Comparison of ENCODE assay signal across 1 mouse cellular context in genomic region chr11:58958536-58958935, GRCm38 (mm10).
TF ChIP-seq lines count a peak whose summit lies in the region.

No protein-coding gene starts in this region.

TF ChIP-seq in CH12.LX, 34 proteins besides CTCF, POLR2A, EP300 and RAD21:
- TF ChIP-seq ELF1 (IDR thresholded peaks at IDR 0.05; ENCODE audit: low read depth, low read length): no peak
- TF ChIP-seq MAZ (IDR thresholded peaks at IDR 0.05; ENCODE audit: low read depth, low read length): no peak
- no peak for TF ChIP-seq MAX (IDR thresholded peaks at IDR 0.05; ENCODE audit: low read length)
- TF ChIP-seq TBP (conservative IDR thresholded peaks at IDR 0.05; ENCODE audit: low read depth, low read length): no peak
- no peak for TF ChIP-seq MYC (IDR thresholded peaks at IDR 0.05; ENCODE audit: low read depth, low read length)
- no peak for TF ChIP-seq JUND (conservative IDR thresholded peaks at IDR 0.05; ENCODE audit: low read depth, low read length)
